Mouse (Mus musculus) kidney, adult 2 months (tissue): ENCODE results near the gene Cpa5. TPM values are rescaled to one million over a fixed set of nuclear protein-coding genes. Genes with fewer than 3 reads are reported as not detected.

Experiments
- DNase-seq: peaks from one replicate; pipeline ENCODE4 v3.0.0; 2021
- H3K27ac ChIP-seq: fragments of 200-500 bp; 2 replicates; pipeline ENCODE4 v1.5.1; 2012; ENCODE audit warnings: low read depth, low read length, control low read depth, inconsistent platforms; ENCODE audit not compliant: insufficient read depth
- H3K27me3 ChIP-seq: fragments of 200-500 bp; replicated peaks from 2 replicates; pipeline ENCODE4 v1.6.1; 2012; ENCODE audit warnings: mild to moderate bottlenecking, moderate library complexity, low read length, inconsistent platforms; ENCODE audit not compliant: control insufficient read depth, insufficient read depth
- H3K36me3 ChIP-seq: fragments of 200-500 bp; 2 replicates; pipeline ENCODE4 v1.6.1; 2012; ENCODE audit warnings: mild to moderate bottlenecking, moderate library complexity, low read length, inconsistent platforms; ENCODE audit not compliant: control insufficient read depth, insufficient read depth
- H3K4me1 ChIP-seq: fragments of 200-500 bp; 2 replicates; pipeline ENCODE4 v1.6.1; 2011; ENCODE audit warnings: low read length; ENCODE audit not compliant: control insufficient read depth, insufficient read depth
- H3K4me3 ChIP-seq: fragments of 200-500 bp; 2 replicates; pipeline ENCODE4 v1.5.1; 2011; ENCODE audit warnings: mild to moderate bottlenecking, low read depth, low read length, control low read depth; ENCODE audit not compliant: insufficient read depth
- CTCF ChIP-seq: fragments of 200-500 bp; conservative IDR thresholded peaks from 2 replicates; pipeline ENCODE4 v1.5.1; 2011; ENCODE audit warnings: low read depth, mild to moderate bottlenecking, control low read depth, low read length, moderate library complexity, mixed read lengths; ENCODE audit not compliant: insufficient read depth, insufficient read length
- POLR2A ChIP-seq: fragments of 200-500 bp; IDR thresholded peaks from one replicate; pipeline ENCODE4 v1.6.1; 2011; ENCODE audit warnings: low read depth, low read length, control low read depth
- whole genome bisulfite sequencing: fragments of 180-500 bp; shearing (Covaris S2); methylation state at CpG from one replicate; pipeline ENCODE4 v1.1.7; 2018; 5-methylcytosine and 5-hydroxymethylcytosine counted together
- polyA plus RNA-seq: library from polyadenylated mRNA; depleted of rRNA; stranded (reverse); fragments of >200 nt; gene quantifications from 2 replicates; pipeline ENCODE4 v1.2.3, GENCODE M21; 2012

The Cpa5 gene
- polyA plus RNA-seq, 1 experiment = not detected

DNA sequence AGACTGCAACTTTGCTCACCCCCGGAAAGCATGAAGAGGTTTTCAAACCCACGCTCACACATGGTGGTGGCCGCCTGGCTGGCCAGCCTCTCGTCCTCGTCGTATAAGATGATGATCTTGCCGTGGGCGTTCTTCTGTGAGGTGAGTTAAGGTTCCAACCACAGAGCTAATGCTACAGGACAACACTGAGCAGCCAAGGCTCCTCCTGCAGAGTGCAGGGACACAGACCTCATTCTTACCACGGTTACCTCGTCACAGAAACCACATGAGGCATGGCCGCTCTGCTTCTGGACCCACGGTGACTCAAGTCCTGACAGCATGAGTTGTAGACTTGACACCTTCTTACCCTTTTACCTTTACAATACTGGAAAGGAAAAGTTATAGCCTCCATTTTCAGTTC lies 46.5 kb downstream of the Cpa5 start:
- no peak for DNase-seq
- no peak for TF ChIP-seq POLR2A
- TF ChIP-seq CTCF = no peak
- WGBS = 93% methylated on average over 12 of the region's 12 CpGs
- H3K27ac ChIP-seq = no peak overlapping the region
- no peaks in the 10 kb centered on the region for H3K27me3 ChIP-seq
- H3K4me1 ChIP-seq = no peaks in the 10 kb centered on the region
- H3K36me3 ChIP-seq = no peaks in the 10 kb centered on the region
- H3K4me3 ChIP-seq = no peak overlapping the region

- no peak for DNase-seq
- H3K27me3 ChIP-seq = no peaks in the 10 kb centered on the region
- H3K4me1 ChIP-seq = no peaks in the 10 kb centered on the region
- H3K36me3 ChIP-seq = no peaks in the 10 kb centered on the region
- H3K4me3 ChIP-seq = no peak overlapping the region
- WGBS = 72% methylated on average over 9 of the region's 9 CpGs
- no peak for TF ChIP-seq POLR2A
- no peak for TF ChIP-seq CTCF
- no peak overlapping the region for H3K27ac ChIP-seq
Measured at GRCm38 (mm10) chr6:30658619-30659018, 47.8 kb downstream of the Cpa5 start.

- H3K4me1 ChIP-seq = no peaks in the 10 kb centered on the region
- no peak overlapping the region for H3K27ac ChIP-seq
- TF ChIP-seq POLR2A (no peak), CTCF (no peak)
- no peak overlapping the region for H3K4me3 ChIP-seq
- H3K36me3 ChIP-seq = no peaks in the 10 kb centered on the region
- DNase-seq = no peak
- no peaks in the 10 kb centered on the region for H3K27me3 ChIP-seq
- 81% methylated on average over 6 of the region's 6 CpGs for WGBS
Measured at GRCm38 (mm10) chr6:30664776-30665175, 54.0 kb downstream of the Cpa5 start.

- WGBS = 76% methylated on average over 4 of the region's 4 CpGs
Measured at GRCm38 (mm10) chr6:30665296-30665695, 54.5 kb downstream of the Cpa5 start.

DNA sequence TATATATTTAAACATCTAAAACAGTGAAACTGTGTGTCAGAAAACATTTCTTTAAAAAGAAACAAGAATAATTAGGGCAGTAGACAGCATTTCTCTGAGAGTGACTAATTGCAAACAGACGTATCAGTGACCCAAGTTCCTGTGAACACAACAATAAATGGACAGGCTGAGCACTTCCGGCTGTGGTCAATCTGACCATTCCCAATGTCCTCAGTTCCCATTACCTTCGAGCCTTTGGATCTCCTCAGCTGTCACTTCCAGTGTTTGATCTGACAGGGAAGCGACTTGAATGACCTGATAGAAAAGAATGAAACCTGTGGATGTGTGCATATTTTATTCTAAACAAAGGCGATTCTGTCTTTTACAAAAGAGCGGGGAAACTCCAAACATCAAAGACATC lies 55.2 kb downstream of the Cpa5 start:
- Histone ChIP-seq H3K4me1 (no peaks in the 10 kb centered on the region), H3K27me3 (no peaks in the 10 kb centered on the region), H3K4me3 (no peak overlapping the region), H3K27ac (no peak overlapping the region), H3K36me3 (no peaks in the 10 kb centered on the region)
- WGBS = 72% methylated on average over 6 of the region's 6 CpGs
- DNase-seq = no peak
- TF ChIP-seq POLR2A (no peak), CTCF (no peak)

More at GRCm38 (mm10) chr6:30665296-30665695, 54.5 kb downstream of the Cpa5 start:
- H3K4me1 ChIP-seq = no peaks in the 10 kb centered on the region
- no peaks in the 10 kb centered on the region for H3K27me3 ChIP-seq
- no peaks in the 10 kb centered on the region for H3K36me3 ChIP-seq
- H3K4me3 ChIP-seq = no peak overlapping the region
- DNase-seq = no peak
- no peak overlapping the region for H3K27ac ChIP-seq
- TF ChIP-seq CTCF (no peak), POLR2A (no peak)

DNA sequence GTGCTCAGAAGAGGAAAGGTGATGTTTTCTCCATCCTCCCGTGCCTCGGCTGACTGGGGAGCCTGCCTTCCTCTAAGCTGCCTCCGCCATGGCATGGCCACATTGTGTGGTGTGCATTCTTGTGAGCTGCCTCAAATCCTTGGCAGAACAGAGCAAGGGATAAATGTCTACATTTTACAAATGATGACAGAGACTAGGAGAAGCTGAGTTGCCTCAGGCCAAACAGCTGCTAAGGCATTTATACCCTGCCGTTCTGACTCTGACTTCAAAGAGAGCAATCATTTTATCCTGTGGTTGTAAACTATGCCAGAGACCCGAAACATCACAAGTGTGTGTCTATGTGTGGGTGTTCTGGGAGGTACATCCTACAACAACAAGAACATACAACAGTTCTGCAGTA lies 56.8 kb downstream of the Cpa5 start:
- WGBS = 67% methylated on average over 5 of the region's 5 CpGs
- DNase-seq = no peak

DNA sequence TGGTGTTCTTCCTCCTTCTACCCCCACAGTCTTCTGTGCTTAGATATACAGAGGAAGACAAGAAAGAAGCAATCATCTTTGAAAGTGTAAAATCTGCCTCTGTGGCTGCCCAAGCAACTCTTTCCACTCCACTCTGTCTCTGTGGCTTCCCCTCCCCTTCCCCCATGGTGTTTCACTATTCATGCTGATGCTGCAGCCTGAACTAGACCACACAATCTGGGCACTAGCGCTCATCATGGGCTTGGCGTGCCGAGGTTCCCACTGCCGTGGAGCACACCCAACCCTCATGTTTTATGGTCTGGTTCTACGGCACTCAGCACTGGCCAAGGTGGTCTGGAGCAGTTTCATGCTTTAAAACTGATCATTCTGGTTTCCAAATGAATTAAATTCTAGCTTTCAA lies 60.9 kb downstream of the Cpa5 start:
- H3K27me3 ChIP-seq = no peaks in the 10 kb centered on the region
- TF ChIP-seq CTCF (no peak), POLR2A (no peak)
- no peak overlapping the region for H3K27ac ChIP-seq
- H3K4me1 ChIP-seq = peaks cover 2% of the 10 kb centered on the region; the same call in 1 of the 2 replicates
- H3K36me3 ChIP-seq = no peaks in the 10 kb centered on the region
- no peak for DNase-seq
- no peak overlapping the region for H3K4me3 ChIP-seq
- 88% methylated on average over 5 of the region's 5 CpGs for WGBS

More for the DNA sequence above, 56.8 kb downstream of the Cpa5 start:
- TF ChIP-seq CTCF = no peak
- TF ChIP-seq POLR2A = no peak
- H3K27me3 ChIP-seq = no peaks in the 10 kb centered on the region
- no peak overlapping the region for H3K4me3 ChIP-seq
- H3K4me1 ChIP-seq = no peaks in the 10 kb centered on the region
- H3K27ac ChIP-seq = no peak overlapping the region
- no peaks in the 10 kb centered on the region for H3K36me3 ChIP-seq
